Mouse (Mus musculus): Measurements from ENCODE around the gene Wnt9b. TPM values are rescaled to one million over a fixed set of nuclear protein-coding genes. Genes with fewer than 3 reads are reported as not detected.
A peak's percentile ranks its signal among the peaks of the same experiment; 100 is the strongest.
"Not testable (repeated sequence)": the region's sequence is repeated elsewhere in the genome, so short reads cannot be mapped to it uniquely, and the experiment has no call there.

The Wnt9b gene
- 4.5 and 5.3 TPM in 2 replicates for polyA plus RNA-seq (2016; fragmentation: Nextera tagmentation; extraction: Ambion mirVana)

DNA sequence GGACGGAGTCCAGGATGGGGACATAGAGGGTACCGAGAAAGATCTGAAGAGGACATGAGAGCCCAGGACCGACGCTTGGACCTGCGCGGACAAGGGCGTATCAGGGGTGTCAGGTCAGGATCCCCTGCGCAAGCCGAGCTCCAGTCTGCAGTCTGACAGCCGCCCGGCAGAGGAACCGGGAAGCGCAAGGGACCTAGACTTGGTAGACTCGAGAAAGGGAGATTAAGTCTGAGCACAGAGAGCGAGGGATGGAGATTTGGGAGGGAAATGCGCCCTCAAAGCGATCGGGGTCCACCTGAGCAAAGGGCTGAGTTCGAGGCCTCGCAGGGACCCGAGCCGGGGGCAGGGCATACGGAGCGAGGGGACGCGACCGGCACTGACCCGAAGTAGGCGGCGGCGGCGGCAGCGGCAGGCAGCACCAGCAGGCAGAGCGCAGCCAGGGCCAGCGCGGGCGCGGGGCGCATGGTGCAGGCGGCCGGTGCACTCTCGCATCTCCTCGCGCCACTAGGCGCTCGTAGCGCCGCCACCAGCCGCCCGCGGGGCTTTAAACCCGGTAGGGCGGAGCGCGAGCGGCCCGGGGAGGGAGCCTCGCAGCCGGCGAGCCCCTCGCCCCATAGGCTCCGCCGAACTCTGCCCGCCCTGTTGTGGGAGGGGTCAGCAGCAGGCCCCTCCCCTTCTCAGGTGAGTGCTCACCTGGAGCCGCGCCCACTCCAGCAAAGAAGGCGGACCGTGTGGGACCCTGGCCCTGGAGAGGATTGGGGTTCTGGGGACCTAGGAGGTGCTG, at the start of gene Wnt9b:
Wnt9b (minus strand) TSS at position 516 of the 784 bp plus-strand sequence.
- under 1% methylated on average over 68 of the region's 68 CpGs for WGBS
- DNase-seq (ENCODE audit: low spot score): peak; percentile 74
- Histone ChIP-seq H3K27ac (replicated peaks) (no peak within 1 kb of the TSS), H3K9me3 (no peaks in the 10 kb centered on the region), H3K4me3 (peak within 1 kb of the TSS; percentile 65), H3K27me3 (replicated peaks; ENCODE audit: low read depth, poor library complexity, severe bottlenecking) (peaks cover 96% of the 10 kb centered on the region), H3K36me3 (replicated peaks) (no peaks in the 10 kb centered on the region), H3K4me1 (peaks cover 17% of the 10 kb centered on the region)

DNA sequence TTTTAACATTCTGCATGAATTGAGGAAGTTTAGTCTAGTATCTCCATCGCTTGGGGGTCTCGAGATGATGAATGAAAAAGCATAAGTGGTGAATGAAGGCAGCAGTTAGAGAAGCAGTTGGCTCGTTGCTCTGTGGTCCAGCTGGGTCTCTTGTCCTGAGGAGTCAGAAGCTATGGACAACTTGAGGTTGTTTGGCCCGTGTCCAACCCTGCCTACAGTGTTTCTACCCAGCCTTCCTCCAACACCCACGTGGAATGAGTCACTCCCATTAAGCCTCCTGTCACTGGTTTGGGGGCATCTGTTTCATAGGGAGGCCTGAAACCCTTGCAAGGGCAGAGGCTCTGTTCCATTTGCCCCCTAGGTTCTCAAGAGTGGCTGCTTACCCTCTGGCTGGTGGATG, 40.3 kb upstream of the Wnt9b start:
- DNase-seq (ENCODE audit: low spot score): no peak
- Histone ChIP-seq H3K9me3 (no peaks in the 10 kb centered on the region), H3K36me3 (replicated peaks) (no peaks in the 10 kb centered on the region), H3K4me3 (no peak overlapping the region), H3K27ac (replicated peaks) (no peak overlapping the region), H3K4me1 (no peaks in the 10 kb centered on the region), H3K27me3 (replicated peaks; ENCODE audit: low read depth, poor library complexity, severe bottlenecking) (peaks cover 47% of the 10 kb centered on the region)
- 85% methylated on average over 5 of the region's 5 CpGs for WGBS

DNA sequence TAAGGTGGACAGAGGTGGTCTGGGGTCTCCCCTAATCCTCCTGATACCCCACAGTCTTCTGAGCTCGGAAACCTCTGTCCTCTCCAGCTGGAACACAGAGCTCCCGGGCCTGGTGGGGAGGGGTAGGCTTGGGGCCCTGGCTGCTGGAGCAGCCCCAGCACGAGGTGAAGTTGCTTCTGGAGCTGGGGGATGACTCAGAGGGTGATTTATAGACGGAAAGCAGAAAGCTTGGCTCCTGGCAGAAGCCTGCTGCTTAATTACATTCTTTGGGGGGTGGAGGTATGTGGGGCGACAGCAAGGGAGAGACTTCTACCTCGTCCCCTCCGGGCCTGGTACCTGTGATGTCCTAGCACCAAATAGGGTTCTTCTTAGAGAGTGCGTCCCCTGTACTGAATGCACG, 30.5 kb upstream of the Wnt9b start:
- 70% methylated on average over 9 of the region's 9 CpGs for WGBS
- Histone ChIP-seq H3K36me3 (replicated peaks) (no peaks in the 10 kb centered on the region), H3K4me3 (no peak overlapping the region), H3K9me3 (no peaks in the 10 kb centered on the region), H3K4me1 (peaks cover 5% of the 10 kb centered on the region; the same call in 1 of the 2 replicates), H3K27me3 (replicated peaks; ENCODE audit: low read depth, poor library complexity, severe bottlenecking) (peaks cover 77% of the 10 kb centered on the region), H3K27ac (replicated peaks) (no peak overlapping the region)
- no peak for DNase-seq (ENCODE audit: low spot score)

DNA sequence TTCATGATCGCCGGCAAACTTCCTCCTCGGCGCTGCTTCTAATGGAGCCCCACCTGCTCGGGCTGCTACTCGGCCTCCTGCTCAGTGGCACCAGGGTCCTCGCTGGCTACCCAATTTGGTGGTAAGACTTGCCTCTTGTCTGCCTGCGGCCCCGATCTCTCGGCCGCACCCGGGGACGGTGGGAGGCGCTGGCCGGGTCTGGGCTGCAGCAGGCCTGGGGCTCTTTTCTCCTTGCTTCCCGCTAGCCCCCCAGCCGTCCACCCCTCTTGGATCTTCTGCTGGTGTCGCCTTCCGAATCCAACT, 24.6 kb upstream of the Wnt9b start:
- DNase-seq (ENCODE audit: low spot score): no peak
- H3K9me3 ChIP-seq: no peaks in the 10 kb centered on the region
- peak overlapping the region; percentile 51; the same call in 1 of the 2 replicates for H3K27ac ChIP-seq (replicated peaks)
- peak overlapping the region; percentile 58 for H3K4me3 ChIP-seq
- H3K4me1 ChIP-seq: peaks cover 45% of the 10 kb centered on the region
- peaks cover 100% of the 10 kb centered on the region for H3K27me3 ChIP-seq (replicated peaks; ENCODE audit: low read depth, poor library complexity, severe bottlenecking)
- under 1% methylated on average over 19 of the region's 19 CpGs for WGBS
- no peaks in the 10 kb centered on the region for H3K36me3 ChIP-seq (replicated peaks)

DNA sequence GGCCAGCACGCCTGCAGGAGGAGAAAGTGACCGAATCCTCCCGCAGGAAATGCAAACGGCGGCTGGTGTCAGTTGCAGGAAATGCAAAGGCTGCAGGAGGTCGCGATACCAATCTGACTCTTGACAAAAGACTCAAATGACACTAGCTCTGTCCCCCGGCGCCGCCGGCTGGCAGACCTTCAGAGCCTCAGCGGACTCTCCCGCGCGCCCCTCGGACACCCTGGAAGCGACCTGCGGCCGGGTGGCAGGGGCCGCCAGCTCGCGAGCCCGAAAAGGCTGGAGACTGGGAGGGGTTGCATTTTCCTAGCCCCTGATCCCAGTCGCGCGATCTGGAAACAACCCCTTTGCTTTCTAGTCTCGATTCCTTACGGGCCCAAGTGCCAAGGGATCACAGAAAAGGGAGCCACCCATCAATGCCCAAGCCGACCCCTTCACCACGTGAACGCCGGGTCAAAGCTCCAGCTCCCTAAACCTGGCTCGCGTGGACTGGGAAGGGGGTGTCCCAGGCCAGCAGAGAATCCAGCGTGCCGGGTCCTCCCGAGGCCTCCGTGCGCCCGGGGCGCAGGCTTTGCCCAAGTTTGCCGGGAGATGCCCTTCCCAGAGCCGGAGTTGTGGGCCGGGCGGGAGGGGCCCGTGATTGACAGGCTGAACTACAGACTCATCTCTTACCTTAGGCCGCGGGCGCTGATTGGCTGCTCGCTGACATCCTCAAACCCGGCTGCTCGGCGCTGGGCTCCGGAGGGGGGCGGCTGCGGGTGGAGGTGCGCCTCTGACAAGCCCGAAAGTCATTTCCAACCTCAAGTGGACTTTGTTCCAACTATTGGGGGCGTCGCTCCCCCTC, 24.0 kb upstream of the Wnt9b start, which contains the start of gene Wnt3:
Wnt3 (plus strand) TSS at position 764 of the 841 bp plus-strand sequence.
- peak within 1 kb of the TSS; percentile 51; the same call in 1 of the 2 replicates for H3K27ac ChIP-seq (replicated peaks)
- peak; percentile 77 for DNase-seq (ENCODE audit: low spot score)
- peaks cover 100% of the 10 kb centered on the region for H3K27me3 ChIP-seq (replicated peaks; ENCODE audit: low read depth, poor library complexity, severe bottlenecking)

DNA sequence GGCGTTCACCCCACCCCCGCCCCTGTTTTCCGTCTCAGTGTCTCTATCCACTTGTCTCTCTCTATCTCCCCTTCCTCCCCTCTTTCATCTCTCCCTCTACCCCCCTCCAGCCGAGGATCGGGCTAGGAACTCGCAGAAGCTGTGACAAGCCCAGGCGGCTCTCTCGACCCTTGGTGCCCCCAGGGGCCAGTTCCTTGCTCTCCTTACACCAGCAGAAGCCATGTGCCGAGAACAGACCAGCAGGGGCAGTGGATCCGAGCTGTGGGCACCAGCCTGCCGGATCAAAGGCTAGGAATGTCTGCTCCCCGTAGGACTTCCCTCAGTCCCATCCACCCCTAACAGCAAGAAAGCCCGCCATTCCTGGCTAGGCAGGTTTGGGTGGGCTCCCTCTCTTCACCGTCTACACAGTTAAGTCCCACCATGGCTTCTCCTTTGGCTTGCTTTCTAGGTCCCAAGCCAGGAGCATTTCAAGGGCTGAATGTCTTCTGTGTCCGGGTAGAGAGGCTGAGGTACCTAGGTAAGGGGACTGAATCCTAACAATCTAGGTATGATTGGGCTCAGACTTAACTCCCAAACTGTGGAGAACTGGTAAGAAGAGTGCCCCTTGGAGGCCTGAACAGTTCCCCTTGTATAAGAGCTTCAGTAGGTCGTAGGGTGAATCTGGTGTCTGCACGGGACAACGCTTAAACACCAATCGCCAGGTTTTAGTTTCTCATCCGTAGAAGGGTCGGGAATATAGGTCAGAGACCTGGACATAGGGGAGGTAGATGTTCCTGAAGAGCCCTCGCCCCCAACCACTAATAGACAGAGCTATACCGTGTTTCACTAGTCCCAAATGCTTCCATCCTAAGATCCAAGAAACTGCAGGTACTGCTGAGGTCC, 23.1 kb upstream of the Wnt9b start:
- WGBS: under 1% methylated on average over 23 of the region's 23 CpGs
- peak overlapping the region; percentile 58 for H3K4me3 ChIP-seq
- no peaks in the 10 kb centered on the region for H3K36me3 ChIP-seq (replicated peaks)
- peak; percentile 58 for DNase-seq (ENCODE audit: low spot score)
- no peaks in the 10 kb centered on the region for H3K9me3 ChIP-seq
- peaks cover 40% of the 10 kb centered on the region for H3K4me1 ChIP-seq
- H3K27me3 ChIP-seq (replicated peaks; ENCODE audit: low read depth, poor library complexity, severe bottlenecking): peaks cover 100% of the 10 kb centered on the region
- H3K27ac ChIP-seq (replicated peaks): peak overlapping the region; percentile 44; the same call in 1 of the 2 replicates

More for the DNA sequence above, 24.0 kb upstream of the Wnt9b start, which contains the start of gene Wnt3:
- Histone ChIP-seq H3K36me3 (replicated peaks) (no peaks in the 10 kb centered on the region), H3K9me3 (no peaks in the 10 kb centered on the region), H3K4me1 (peaks cover 45% of the 10 kb centered on the region), H3K4me3 (peak within 1 kb of the TSS; percentile 58)
- WGBS: under 1% methylated on average over 60 of the region's 60 CpGs

DNA sequence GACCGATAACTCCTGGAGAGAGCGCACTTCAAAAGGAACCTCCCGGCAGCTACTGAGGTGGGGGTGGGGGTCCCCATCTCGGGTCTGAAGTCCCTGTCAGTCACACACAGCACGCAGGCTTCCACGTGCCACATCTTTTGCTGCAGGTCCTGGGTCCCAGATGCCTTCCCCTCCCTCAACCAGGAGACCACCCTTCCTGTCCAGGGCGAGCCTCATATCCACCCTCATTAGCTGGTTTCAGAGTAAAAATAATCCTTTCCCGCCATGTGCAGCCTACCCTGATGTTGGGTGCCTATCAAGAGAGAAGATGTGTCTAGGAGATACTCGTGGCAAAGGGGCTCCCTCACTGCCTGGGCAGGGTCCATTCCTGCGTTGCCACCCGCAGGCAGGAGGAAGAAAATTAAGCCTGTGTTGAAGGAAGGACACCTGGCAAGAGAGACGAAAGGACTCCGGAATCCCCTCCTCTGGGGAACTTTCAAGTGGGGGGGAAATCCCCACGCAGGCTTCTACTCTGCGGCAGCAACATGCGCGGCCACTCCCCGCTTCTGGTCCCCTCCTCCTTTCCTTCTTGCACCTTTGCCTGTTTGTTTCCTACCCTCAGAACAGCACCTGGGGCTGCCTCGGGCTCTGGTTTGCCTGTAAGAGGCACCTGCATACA, 21.7 kb upstream of the Wnt9b start:
- Histone ChIP-seq H3K36me3 (replicated peaks) (no peaks in the 10 kb centered on the region), H3K4me3 (peak overlapping the region; percentile 18; the same call in 1 of the 2 replicates), H3K27ac (replicated peaks) (no peak overlapping the region), H3K4me1 (peaks cover 40% of the 10 kb centered on the region), H3K9me3 (no peaks in the 10 kb centered on the region), H3K27me3 (replicated peaks; ENCODE audit: low read depth, poor library complexity, severe bottlenecking) (peaks cover 100% of the 10 kb centered on the region)
- WGBS: 1% methylated on average over 19 of the region's 19 CpGs
- DNase-seq (ENCODE audit: low spot score): no peak

DNA sequence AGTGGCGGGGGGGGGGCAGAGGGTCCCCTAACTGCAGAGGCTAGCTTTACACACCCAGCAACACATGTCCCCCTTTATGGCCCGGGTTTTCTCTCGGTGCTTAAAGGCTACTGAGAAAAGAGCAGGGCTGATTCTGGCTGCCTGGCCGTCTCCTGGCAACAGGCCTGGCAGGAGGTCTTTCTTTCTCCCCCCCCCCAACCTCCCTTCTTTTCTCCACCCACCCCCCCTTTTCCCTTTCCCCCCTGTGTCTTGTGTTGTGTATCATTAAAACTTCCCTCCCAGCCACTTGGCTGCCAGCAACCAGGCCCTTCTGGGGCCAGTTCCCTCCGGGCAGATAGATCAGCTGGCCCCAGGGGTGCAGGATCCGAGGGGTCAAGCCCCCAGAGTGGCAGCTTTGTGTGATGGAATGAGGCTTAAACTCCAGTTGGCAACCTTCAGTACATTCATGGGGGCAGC, 16.0 kb upstream of the Wnt9b start:
- Histone ChIP-seq H3K36me3 (replicated peaks) (no peaks in the 10 kb centered on the region), H3K9me3 (0 out of 2 replicates have a peak, but pooled peaks cover 2% of the 10 kb centered on the region), H3K27ac (replicated peaks) (peak overlapping the region; percentile 24; the same call in 1 of the 2 replicates), H3K4me3 (no peak overlapping the region), H3K27me3 (replicated peaks; ENCODE audit: low read depth, poor library complexity, severe bottlenecking) (peaks cover 81% of the 10 kb centered on the region), H3K4me1 (peaks cover 18% of the 10 kb centered on the region)
- 12% methylated on average over 6 of the region's 6 CpGs for WGBS
- no peak for DNase-seq (ENCODE audit: low spot score)

DNA sequence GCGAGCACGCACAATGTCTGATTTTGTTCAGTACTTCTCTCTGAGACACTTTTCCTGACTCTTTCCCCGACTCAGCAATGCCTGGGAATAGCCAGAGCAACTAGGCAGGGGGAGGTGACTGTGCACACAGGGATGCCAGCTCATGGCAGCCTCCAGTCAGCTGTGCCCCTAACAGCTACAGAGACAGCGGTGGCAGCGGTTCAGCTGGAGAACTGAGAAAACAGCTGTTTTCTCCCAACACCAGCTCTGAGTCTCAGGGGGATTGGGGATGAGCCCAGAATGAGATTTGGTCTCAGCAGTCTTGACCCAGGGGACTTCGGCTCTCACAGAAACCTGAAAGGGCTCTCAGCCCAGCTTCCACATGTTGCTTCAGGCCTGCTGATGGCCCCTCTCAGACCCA, 15.0 kb upstream of the Wnt9b start:
- peaks cover 77% of the 10 kb centered on the region for H3K27me3 ChIP-seq (replicated peaks; ENCODE audit: low read depth, poor library complexity, severe bottlenecking)
- 0 out of 2 replicates have a peak, but pooled peaks cover 2% of the 10 kb centered on the region for H3K9me3 ChIP-seq
- no peak overlapping the region for H3K27ac ChIP-seq (replicated peaks)
- DNase-seq (ENCODE audit: low spot score): no peak
- peaks cover 18% of the 10 kb centered on the region for H3K4me1 ChIP-seq
- 57% methylated on average over 6 of the region's 6 CpGs for WGBS
- H3K4me3 ChIP-seq: no peak overlapping the region
- H3K36me3 ChIP-seq (replicated peaks): no peaks in the 10 kb centered on the region

DNA sequence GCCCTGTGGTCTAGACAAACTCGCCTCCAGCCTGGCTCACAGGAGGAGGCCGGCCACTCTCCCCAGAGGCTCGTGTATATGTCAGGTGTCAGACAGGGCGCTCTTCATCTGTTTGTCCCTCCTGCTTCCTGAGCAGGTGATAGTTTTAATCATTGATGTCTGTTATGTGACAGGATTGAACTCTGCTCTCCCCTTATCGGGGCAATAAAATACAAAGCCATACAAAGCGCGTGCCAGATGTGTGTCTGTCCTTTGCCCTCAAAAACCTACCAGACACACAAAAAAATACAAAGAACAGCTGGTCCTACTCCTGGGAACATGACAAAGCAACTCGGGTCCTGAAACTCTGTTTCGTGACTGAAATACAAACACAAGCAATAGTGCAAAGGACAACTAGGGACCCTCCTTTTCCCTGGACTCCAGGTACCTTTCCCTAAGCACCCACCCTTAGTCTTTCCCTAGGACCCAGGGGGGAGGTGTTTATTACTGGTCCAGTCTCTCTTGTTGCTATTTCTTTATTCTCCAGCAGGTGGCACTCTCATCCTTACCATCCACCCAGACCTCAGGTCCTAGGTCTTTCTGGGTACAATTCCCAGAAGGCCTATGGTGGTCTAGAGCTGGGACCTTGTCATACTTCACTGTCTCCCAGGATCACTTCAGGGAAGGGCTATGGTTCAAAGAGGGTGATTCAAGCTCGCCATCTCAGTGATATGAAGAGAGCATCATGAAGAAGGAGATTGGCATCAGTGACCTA, 14.0 kb upstream of the Wnt9b start:
- 35% methylated on average over 10 of the region's 10 CpGs for WGBS
- DNase-seq (ENCODE audit: low spot score): peak; percentile 34
- 0 out of 2 replicates have a peak, but pooled peaks cover 2% of the 10 kb centered on the region for H3K9me3 ChIP-seq
- no peak overlapping the region for H3K27ac ChIP-seq (replicated peaks)
- peaks cover 18% of the 10 kb centered on the region for H3K4me1 ChIP-seq
- peaks cover 75% of the 10 kb centered on the region for H3K27me3 ChIP-seq (replicated peaks; ENCODE audit: low read depth, poor library complexity, severe bottlenecking)
- no peaks in the 10 kb centered on the region for H3K36me3 ChIP-seq (replicated peaks)
- H3K4me3 ChIP-seq: no peak overlapping the region

DNA sequence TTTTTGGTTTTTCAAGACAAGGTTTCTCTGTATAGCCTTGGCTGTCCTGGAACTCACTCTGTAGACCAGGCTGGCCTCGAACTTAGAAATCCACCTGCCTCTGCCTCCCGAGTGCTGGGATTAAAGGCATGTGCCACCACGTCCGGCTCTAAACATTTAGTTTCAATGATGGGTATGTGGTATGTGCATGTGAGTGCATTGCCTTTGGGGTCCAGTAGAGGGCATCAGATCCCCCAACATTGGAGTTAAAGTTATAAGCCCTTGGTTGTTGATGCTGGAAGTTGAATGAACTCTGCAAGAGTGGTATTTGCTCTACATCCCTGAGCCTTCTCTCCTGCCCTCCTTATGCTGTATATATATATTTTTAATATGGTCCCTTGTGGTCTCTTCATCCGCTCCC, 11.3 kb upstream of the Wnt9b start:
- WGBS: 89% methylated on average over 5 of the region's 5 CpGs
- not testable (repeated sequence) for H3K27ac ChIP-seq (replicated peaks); DNase-seq (ENCODE audit: low spot score); H3K36me3 ChIP-seq (replicated peaks); H3K9me3 ChIP-seq; H3K4me3 ChIP-seq
- peaks cover 48% of the 10 kb centered on the region for H3K27me3 ChIP-seq (replicated peaks; ENCODE audit: low read depth, poor library complexity, severe bottlenecking)
- peaks cover 15% of the 10 kb centered on the region for H3K4me1 ChIP-seq

All from embryonic facial prominence, embryonic 10.5 days (tissue).